Mouse (Mus musculus): ENCODE measurements around the gene Cenpv. TPM values are rescaled to one million over a fixed set of nuclear protein-coding genes. Genes with fewer than 3 reads are reported as not detected.
A peak's percentile ranks its signal among the peaks of the same experiment; 100 is the strongest.

The Cenpv gene
- 47.8 and 53.8 TPM in 2 replicates for polyA plus RNA-seq (2014; fragmentation: Nextera tagmentation; extraction: Ambion mirVana)

- H3K4me3 ChIP-seq (ENCODE audit: low read depth, low read length), result peak within 1 kb of the TSS; percentile 75
- H3K36me3 ChIP-seq (ENCODE audit: control insufficient read depth, insufficient read depth, low read length), result no peaks in the 10 kb centered on the region; the same call in 1 of the 2 replicates
- H3K9me3 ChIP-seq (ENCODE audit: control insufficient read depth, low read length), result no peaks in the 10 kb centered on the region
- no peaks in the 10 kb centered on the region for H3K4me1 ChIP-seq (ENCODE audit: control insufficient read depth, insufficient read depth, low read length)
- 6% methylated on average over 57 of the region's 57 CpGs for WGBS
- ATAC-seq (ENCODE audit: insufficient number of reproducible peaks, low FRiP score, low TSS enrichment, low read depth) (peak; percentile 56), DNase-seq (ENCODE audit: low spot score) (peak; percentile 84)
- peak within 1 kb of the TSS; percentile 89 for H3K9ac ChIP-seq (ENCODE audit: low read length)
- H3K4me2 ChIP-seq (ENCODE audit: low read depth, severe bottlenecking), result peak within 1 kb of the TSS; percentile 92
- 0 out of 2 replicates have a peak, but pooled peaks cover 3% of the 10 kb centered on the region for H3K27me3 ChIP-seq (ENCODE audit: control insufficient read depth, insufficient read depth, low read length)
- 0 out of 2 replicates have a peak within 1 kb of the TSS, but pooled peaks have one; percentile 21 for H3K27ac ChIP-seq (replicated peaks; ENCODE audit: low read depth, low read length)
Measured at GRCm38 (mm10) chr11:62539089-62539890, at the start of gene Cenpv. Gene Cenpv, minus strand, starts transcription at chr11:62539261.

DNA sequence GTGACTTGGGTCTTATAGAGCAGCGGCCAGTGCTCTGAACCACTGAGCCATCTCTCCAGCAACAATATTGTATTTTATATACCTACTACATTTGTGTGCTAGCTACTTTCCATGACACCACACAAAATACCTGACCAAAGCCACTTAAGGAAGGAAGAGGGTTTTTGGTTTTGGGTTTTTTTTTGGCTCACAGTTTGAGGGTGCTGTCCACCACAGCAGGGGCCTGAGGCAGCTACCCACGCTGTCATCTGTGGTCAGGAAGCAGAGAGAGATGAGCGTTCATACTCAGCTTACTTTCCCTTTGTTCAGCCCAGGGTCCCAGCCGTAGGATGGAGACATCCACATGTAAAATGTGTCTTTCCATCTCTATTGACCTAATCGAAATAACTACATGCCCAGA lies 48.0 kb upstream of the Cenpv start:
- H3K9me3 ChIP-seq (ENCODE audit: control insufficient read depth, low read length), result no peaks in the 10 kb centered on the region
- H3K27me3 ChIP-seq (ENCODE audit: control insufficient read depth, insufficient read depth, low read length), result no peaks in the 10 kb centered on the region
- DNase-seq (ENCODE audit: low spot score), result no peak
- no peak overlapping the region for H3K4me3 ChIP-seq (ENCODE audit: low read depth, low read length)
- no peaks in the 10 kb centered on the region for H3K36me3 ChIP-seq (ENCODE audit: control insufficient read depth, insufficient read depth, low read length)
- no peak for ATAC-seq (ENCODE audit: insufficient number of reproducible peaks, low FRiP score, low TSS enrichment, low read depth)
- WGBS, result 90% methylated on average over 5 of the region's 5 CpGs
- H3K4me1 ChIP-seq (ENCODE audit: control insufficient read depth, insufficient read depth, low read length), result no peaks in the 10 kb centered on the region
- H3K4me2 ChIP-seq (ENCODE audit: low read depth, severe bottlenecking), result no peak overlapping the region
- H3K27ac ChIP-seq (replicated peaks; ENCODE audit: low read depth, low read length), result no peak overlapping the region
- H3K9ac ChIP-seq (ENCODE audit: low read length), result no peak overlapping the region

GRCm38 (mm10) chr11:62584671-62585206 lies 45.7 kb upstream of the Cenpv start:
- DNase-seq (ENCODE audit: low spot score), result no peak
- no peaks in the 10 kb centered on the region for H3K36me3 ChIP-seq (ENCODE audit: control insufficient read depth, insufficient read depth, low read length)
- H3K4me3 ChIP-seq (ENCODE audit: low read depth, low read length), result no peak overlapping the region
- WGBS, result 84% methylated on average over 9 of the region's 9 CpGs
- H3K4me1 ChIP-seq (ENCODE audit: control insufficient read depth, insufficient read depth, low read length), result no peaks in the 10 kb centered on the region
- ATAC-seq (ENCODE audit: insufficient number of reproducible peaks, low FRiP score, low TSS enrichment, low read depth), result no peak
- no peak overlapping the region for H3K27ac ChIP-seq (replicated peaks; ENCODE audit: low read depth, low read length)
- H3K4me2 ChIP-seq (ENCODE audit: low read depth, severe bottlenecking), result no peak overlapping the region
- no peaks in the 10 kb centered on the region for H3K9me3 ChIP-seq (ENCODE audit: control insufficient read depth, low read length)
- H3K9ac ChIP-seq (ENCODE audit: low read length), result no peak overlapping the region
- H3K27me3 ChIP-seq (ENCODE audit: control insufficient read depth, insufficient read depth, low read length), result no peaks in the 10 kb centered on the region

DNA sequence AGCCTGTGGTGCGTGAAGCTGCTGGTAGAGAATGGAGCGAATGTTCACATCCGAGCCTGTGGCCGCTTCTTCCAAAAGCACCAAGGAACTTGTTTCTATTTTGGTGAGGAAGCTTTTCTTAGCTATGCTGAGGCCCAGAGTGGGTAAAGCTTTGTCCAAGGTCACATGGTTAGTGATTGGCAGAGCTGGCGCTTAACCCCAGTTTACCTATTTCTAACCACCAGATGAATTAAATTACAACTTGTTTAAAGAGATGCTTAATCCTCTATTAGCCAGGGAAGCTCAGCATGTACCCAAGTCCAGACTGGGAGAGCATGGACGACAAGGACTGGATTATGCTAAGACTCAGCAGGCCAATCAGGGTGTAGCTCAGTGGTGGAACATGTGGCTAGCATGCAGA lies 44.0 kb upstream of the Cenpv start:
- Histone ChIP-seq H3K4me3 (ENCODE audit: low read depth, low read length) (no peak overlapping the region), H3K9me3 (ENCODE audit: control insufficient read depth, low read length) (no peaks in the 10 kb centered on the region), H3K36me3 (ENCODE audit: control insufficient read depth, insufficient read depth, low read length) (no peaks in the 10 kb centered on the region), H3K4me1 (ENCODE audit: control insufficient read depth, insufficient read depth, low read length) (no peaks in the 10 kb centered on the region), H3K27me3 (ENCODE audit: control insufficient read depth, insufficient read depth, low read length) (no peaks in the 10 kb centered on the region), H3K27ac (replicated peaks; ENCODE audit: low read depth, low read length) (no peak overlapping the region), H3K9ac (ENCODE audit: low read length) (no peak overlapping the region), H3K4me2 (ENCODE audit: low read depth, severe bottlenecking) (no peak overlapping the region)
- WGBS, result 87% methylated on average over 6 of the region's 6 CpGs
- ATAC-seq (ENCODE audit: insufficient number of reproducible peaks, low FRiP score, low TSS enrichment, low read depth) (no peak), DNase-seq (ENCODE audit: low spot score) (no peak)

GRCm38 (mm10) chr11:62576530-62577152 lies 37.6 kb upstream of the Cenpv start:
- DNase-seq (ENCODE audit: low spot score) (no peak), ATAC-seq (ENCODE audit: insufficient number of reproducible peaks, low FRiP score, low TSS enrichment, low read depth) (no peak)
- WGBS, result 64% methylated on average over 16 of the region's 16 CpGs
- Histone ChIP-seq H3K9me3 (ENCODE audit: control insufficient read depth, low read length) (no peaks in the 10 kb centered on the region), H3K4me2 (ENCODE audit: low read depth, severe bottlenecking) (no peak overlapping the region), H3K4me3 (ENCODE audit: low read depth, low read length) (no peak overlapping the region), H3K36me3 (ENCODE audit: control insufficient read depth, insufficient read depth, low read length) (no peaks in the 10 kb centered on the region), H3K9ac (ENCODE audit: low read length) (no peak overlapping the region), H3K27ac (replicated peaks; ENCODE audit: low read depth, low read length) (no peak overlapping the region), H3K4me1 (ENCODE audit: control insufficient read depth, insufficient read depth, low read length) (no peaks in the 10 kb centered on the region), H3K27me3 (ENCODE audit: control insufficient read depth, insufficient read depth, low read length) (0 out of 2 replicates have a peak, but pooled peaks cover 4% of the 10 kb centered on the region)

DNA sequence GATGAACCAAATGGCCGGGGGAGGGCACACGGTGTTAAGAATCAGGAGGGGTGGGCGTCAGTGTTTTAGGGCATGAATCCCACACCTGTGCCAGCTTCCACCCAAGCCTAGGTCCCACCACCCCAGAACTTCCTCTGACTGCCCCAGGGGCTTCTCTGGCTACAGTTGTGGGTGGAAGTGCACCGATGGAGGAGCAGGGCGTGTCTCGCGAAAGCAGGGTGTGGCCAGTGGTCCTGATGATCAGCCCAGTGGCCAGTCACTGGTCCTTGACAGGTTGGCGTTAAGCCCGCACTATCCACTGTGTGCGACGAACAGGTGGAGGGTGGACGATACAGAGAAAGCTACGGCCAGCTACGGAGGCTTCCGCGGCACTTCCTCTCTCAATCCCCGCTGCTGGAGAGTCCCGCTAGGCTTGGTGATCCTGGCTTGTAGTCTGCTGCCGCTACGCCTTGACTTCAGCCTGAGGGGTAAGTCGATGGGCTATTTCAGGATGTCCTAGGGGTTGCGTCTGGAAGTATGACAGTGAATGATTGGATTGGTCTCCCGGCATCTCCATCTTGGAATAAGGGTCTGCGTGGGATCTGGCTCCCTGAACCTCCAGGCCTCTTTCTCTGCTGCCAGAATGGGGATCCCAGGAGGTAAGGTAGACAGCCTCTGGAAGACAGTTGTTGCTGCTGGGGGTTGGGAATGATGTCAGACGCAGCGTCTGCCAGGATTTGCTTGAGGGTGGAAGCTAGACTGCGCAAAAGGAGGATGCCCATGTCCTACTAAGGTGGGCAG lies 36.8 kb upstream of the Cenpv start:
- Histone ChIP-seq H3K9ac (ENCODE audit: low read length) (peak overlapping the region; percentile 38; the same call in 1 of the 2 replicates), H3K27ac (replicated peaks; ENCODE audit: low read depth, low read length) (no peak overlapping the region), H3K36me3 (ENCODE audit: control insufficient read depth, insufficient read depth, low read length) (no peaks in the 10 kb centered on the region), H3K4me1 (ENCODE audit: control insufficient read depth, insufficient read depth, low read length) (no peaks in the 10 kb centered on the region), H3K4me3 (ENCODE audit: low read depth, low read length) (peak overlapping the region; percentile 42), H3K4me2 (ENCODE audit: low read depth, severe bottlenecking) (peak overlapping the region; percentile 94), H3K9me3 (ENCODE audit: control insufficient read depth, low read length) (no peaks in the 10 kb centered on the region), H3K27me3 (ENCODE audit: control insufficient read depth, insufficient read depth, low read length) (0 out of 2 replicates have a peak, but pooled peaks cover 4% of the 10 kb centered on the region)
- 7% methylated on average over 27 of the region's 27 CpGs for WGBS
- DNase-seq (ENCODE audit: low spot score) (peak; percentile 44), ATAC-seq (ENCODE audit: insufficient number of reproducible peaks, low FRiP score, low TSS enrichment, low read depth) (peak; percentile 26; the same call in 1 of the 2 replicates)

- Histone ChIP-seq H3K4me2 (ENCODE audit: low read depth, severe bottlenecking) (peak overlapping the region; percentile 94), H3K4me1 (ENCODE audit: control insufficient read depth, insufficient read depth, low read length) (no peaks in the 10 kb centered on the region), H3K27ac (replicated peaks; ENCODE audit: low read depth, low read length) (no peak overlapping the region), H3K9ac (ENCODE audit: low read length) (no peak overlapping the region), H3K27me3 (ENCODE audit: control insufficient read depth, insufficient read depth, low read length) (0 out of 2 replicates have a peak, but pooled peaks cover 4% of the 10 kb centered on the region), H3K36me3 (ENCODE audit: control insufficient read depth, insufficient read depth, low read length) (no peaks in the 10 kb centered on the region), H3K4me3 (ENCODE audit: low read depth, low read length) (peak overlapping the region; percentile 42), H3K9me3 (ENCODE audit: control insufficient read depth, low read length) (no peaks in the 10 kb centered on the region)
- ATAC-seq (ENCODE audit: insufficient number of reproducible peaks, low FRiP score, low TSS enrichment, low read depth) (peak; percentile 39; the same call in 1 of the 2 replicates), DNase-seq (ENCODE audit: low spot score) (peak; percentile 96)
- 1% methylated on average over 9 of the region's 9 CpGs for WGBS
Measured at GRCm38 (mm10) chr11:62575297-62575658, 36.2 kb upstream of the Cenpv start.

DNA sequence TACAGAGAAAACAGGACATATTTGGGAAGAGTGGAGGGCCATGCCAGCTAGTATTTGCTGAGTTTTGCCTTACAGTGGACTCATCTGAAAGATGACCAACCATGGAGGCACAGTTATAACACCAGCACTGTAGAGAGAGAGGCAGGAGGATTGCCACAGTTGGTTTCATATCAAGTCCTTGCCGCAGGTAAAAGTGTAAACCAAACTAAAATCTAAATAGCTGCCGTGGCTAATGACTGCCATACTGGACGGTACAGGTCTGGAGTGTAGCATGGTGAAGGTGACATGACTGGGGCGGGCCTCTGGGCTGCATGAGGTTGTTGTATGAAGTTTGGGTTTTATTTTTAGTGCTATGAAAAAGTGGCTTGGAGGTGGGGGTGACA lies 35.6 kb upstream of the Cenpv start:
- Histone ChIP-seq H3K9me3 (ENCODE audit: control insufficient read depth, low read length) (no peaks in the 10 kb centered on the region), H3K27ac (replicated peaks; ENCODE audit: low read depth, low read length) (no peak overlapping the region), H3K4me2 (ENCODE audit: low read depth, severe bottlenecking) (no peak overlapping the region), H3K4me1 (ENCODE audit: control insufficient read depth, insufficient read depth, low read length) (no peaks in the 10 kb centered on the region), H3K36me3 (ENCODE audit: control insufficient read depth, insufficient read depth, low read length) (no peaks in the 10 kb centered on the region), H3K27me3 (ENCODE audit: control insufficient read depth, insufficient read depth, low read length) (0 out of 2 replicates have a peak, but pooled peaks cover 4% of the 10 kb centered on the region), H3K9ac (ENCODE audit: low read length) (no peak overlapping the region), H3K4me3 (ENCODE audit: low read depth, low read length) (no peak overlapping the region)
- DNase-seq (ENCODE audit: low spot score) (no peak), ATAC-seq (ENCODE audit: insufficient number of reproducible peaks, low FRiP score, low TSS enrichment, low read depth) (no peak)
- WGBS, result 80% methylated on average over 4 of the region's 4 CpGs
